Mouse (Mus musculus) kidney, adult 2 months (tissue): Measurements from ENCODE around the gene Akap6.

Experiments used
- CTCF ChIP-seq: fragments of 200-500 bp; conservative IDR thresholded peaks from 2 replicates; pipeline ENCODE4 v1.5.1; 2011; ENCODE audit warnings: low read depth, mild to moderate bottlenecking, control low read depth, low read length, moderate library complexity, mixed read lengths; ENCODE audit not compliant: insufficient read depth, insufficient read length
- POLR2A ChIP-seq: fragments of 200-500 bp; IDR thresholded peaks from one replicate; pipeline ENCODE4 v1.6.1; 2011; ENCODE audit warnings: low read depth, low read length, control low read depth

DNA sequence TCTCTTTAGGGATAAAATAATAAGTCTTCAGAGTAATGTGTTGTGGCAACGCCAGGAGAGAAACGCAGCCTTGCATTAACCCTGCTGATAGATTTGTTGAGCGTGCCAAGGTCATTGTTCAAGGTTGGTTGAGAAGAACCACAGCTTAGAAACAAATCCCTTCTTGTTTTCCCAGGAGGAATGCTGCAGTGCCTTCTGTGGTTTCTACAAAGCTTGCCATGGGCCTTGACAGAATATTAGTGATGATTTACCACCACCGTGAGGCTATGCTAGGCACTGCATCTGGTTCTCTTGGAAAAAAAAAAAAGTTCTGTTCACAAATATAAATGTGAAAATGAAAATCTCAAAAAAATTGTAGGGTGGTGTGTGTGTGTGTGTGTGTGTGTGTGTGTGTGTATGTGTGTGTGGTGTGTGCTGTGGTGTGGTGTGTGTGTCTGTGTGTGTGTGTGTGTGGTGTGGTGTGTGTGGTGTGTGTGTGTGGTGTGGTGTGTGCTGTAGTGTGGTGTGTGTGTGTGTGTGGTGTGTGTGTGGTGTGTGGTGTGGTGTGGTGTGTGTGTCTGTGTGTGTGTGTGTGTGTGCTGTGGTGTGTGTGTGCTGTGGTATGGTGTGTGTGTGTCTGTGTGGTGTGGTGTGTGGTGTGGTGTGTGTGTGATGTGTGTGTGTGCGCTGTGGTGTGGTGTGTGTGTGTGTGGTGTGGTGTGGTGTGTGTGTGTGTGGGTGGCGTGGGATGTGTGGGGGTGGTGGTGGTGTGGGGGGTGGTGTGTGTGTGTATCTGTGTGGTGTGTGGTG lies 196.7 kb downstream of the Akap6 start:
- TF ChIP-seq CTCF (peak; percentile 36; the same call in 1 of the 2 replicates), POLR2A (no peak)
